Mouse (Mus musculus) T-cell, adult 66 days (primary cell): ENCODE data around the gene Tshb. TPM values are rescaled to one million over a fixed set of nuclear protein-coding genes. Genes with fewer than 3 reads are reported as not detected.

Experiments
- total RNA-seq, 2 experiments: library from RNA; stranded (reverse); gene quantifications; 3 replicates in 1 of 2; 4 replicates in 1 of 2; pipeline ENCODE4 v1.2.4; 2023

Gene Tshb
- total RNA-seq, result not detected

DNA sequence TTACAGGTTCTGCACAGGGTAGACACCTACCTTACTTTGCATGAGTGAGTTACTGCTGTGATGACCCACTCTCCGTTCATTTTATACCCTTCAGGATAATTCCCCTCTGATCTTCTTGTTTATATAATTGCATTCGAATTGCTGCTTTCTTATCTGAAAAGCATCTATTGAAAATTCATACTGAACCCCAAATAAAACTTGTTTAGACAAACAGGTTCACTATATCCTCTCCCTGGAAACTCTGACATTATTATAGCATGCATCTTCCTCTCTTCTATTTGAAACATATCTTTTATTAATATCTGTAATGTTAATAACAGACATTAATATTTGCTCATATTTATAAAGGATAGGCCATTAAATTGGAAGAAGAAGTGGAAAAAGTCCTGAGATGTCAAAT, at the start of gene Tshb:
TSS of gene Tshb (minus strand) at position 101 of the 400 bp plus-strand sequence.

DNA sequence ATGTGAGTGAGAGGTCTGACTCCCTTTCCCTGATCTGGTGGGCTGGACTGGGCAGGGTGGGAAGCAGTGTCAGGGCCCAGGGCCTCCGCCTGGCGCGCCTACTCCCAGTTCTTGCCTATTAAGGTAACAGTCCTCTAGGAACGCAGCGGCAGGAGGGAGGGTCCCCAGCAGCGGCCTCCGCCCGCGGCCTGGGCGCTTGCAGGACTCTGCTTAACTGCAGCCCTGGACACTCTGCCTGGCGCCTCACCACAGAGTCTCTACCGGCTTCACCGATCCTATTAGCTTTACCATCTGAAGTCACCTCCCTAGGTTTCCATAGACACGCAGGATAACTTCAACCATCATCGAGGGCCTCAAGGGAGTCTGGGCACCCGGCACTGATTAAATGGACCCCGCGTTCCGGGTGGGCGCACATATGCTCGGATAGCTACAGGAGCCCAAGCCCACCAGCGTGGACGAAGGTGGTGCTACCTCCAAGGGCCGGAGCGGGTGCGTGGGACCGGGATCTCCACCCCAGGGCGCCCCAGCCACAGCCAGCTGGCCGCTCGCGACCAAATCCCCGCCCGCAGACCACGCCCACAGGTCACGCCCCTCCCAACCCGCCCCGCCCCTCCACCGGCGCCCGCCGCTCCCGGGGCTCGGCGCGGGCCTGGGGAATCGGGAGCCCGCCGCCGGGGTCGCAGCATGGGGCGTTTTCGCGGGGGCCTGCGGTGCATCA, 48.0 kb downstream of the Tshb start, which contains the start of gene Tspan2:
TSS of gene Tspan2 (plus strand) at position 217 of the 718 bp plus-strand sequence.

Other genes with a start within 250 kb of the Tshb start
- under 1 TPM; 0.36 to 0.58 TPM for gene Tspan2, start 48.2 kb downstream of the Tshb start, total RNA-seq
- under 1 TPM in 1 of 2 experiments, not detected in 1; 0.47 TPM for gene Sycp1, start 153.4 kb upstream of the Tshb start, total RNA-seq
- not detected for gene Nr1h5, start 181.4 kb upstream of the Tshb start, total RNA-seq
- gene Sike1, start 213.0 kb upstream of the Tshb start, total RNA-seq, result 100 to 1,000 TPM; 110 to 134 TPM
- 100 to 1,000 TPM; 402 to 457 TPM for gene Csde1, start 237.7 kb upstream of the Tshb start, total RNA-seq